10 mouse cellular contexts compared by ENCODE assay signal in the genomic region with DNA sequence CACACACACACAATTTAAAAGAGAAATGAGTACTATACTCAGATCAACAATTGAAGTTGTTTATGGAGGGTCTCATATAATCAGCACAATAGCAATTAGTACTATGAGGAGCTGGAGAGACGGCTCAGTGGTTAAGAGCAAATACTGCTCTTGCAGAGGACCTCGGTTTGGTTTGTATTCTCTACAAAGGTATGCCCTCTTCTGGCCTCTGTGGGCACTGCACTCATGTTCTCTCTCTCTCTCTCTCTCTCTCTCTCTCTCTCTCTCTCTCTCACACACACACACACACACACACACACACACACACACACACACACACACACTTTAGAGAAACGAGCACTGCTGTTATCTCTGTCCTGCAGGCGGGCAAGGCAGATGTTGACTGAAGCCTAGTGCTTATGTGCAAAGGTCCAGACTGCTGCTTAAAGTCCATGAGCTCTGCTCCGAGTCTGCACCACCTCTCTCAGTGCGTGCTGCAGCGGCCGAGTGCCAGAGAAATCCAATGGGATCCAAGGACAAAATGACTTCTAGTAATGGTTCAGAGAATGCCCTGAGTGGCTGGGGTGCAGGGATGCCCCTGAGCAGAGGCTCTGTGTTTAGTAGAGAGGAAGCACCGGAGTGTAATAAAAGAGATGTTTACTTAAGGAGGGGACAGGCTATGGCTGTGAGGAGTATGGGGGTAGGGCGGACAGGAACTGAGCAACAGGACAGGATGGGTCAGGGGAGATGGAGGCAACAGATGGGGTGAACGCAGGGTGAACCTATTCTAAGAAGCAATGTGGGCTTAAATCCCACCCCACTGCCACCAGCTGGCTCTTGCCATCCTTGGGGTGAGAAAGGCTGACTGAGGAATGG.
DNase-seq lines count a peak whose midpoint lies in the region; ATAC-seq lines count a peak whose summit lies in the region.
"Had no signal": no experiment of that assay in that cellular context is flagged by ENCODE, and none has a peak within 500 bp of the region (broad histone marks: within the 10 kb centered on the region; RNA-seq: fewer than 3 reads in every experiment).

No protein-coding gene starts in this region.

- no peaks in the 10 kb centered on the region for H3K27me3 ChIP-seq in kidney, embryonic 14.5 days (ENCODE audit: control insufficient read depth, insufficient read depth, low read length)
- no peaks in the 10 kb centered on the region for H3K27me3 ChIP-seq in kidney, embryonic 16.5 days (ENCODE audit: insufficient read depth, low read length)
- H3K27me3 ChIP-seq: limb, embryonic 12.5 days; neural tube, embryonic 13.5 days had no signal

- no peak overlapping the region for H3K4me2 ChIP-seq in kidney, embryonic 14.5 days (replicated peaks; ENCODE audit: low read depth, low read length)
- no peak overlapping the region for H3K4me2 ChIP-seq in kidney, embryonic 16.5 days (replicated peaks; ENCODE audit: low read depth, low read length)
- H3K4me2 ChIP-seq: limb, embryonic 12.5 days; neural tube, embryonic 13.5 days had no signal

- no peak overlapping the region for H3K4me3 ChIP-seq in kidney, embryonic 14.5 days (ENCODE audit: low read length)
- no peak overlapping the region for H3K4me3 ChIP-seq in kidney, embryonic 16.5 days (ENCODE audit: low read length)
- H3K4me3 ChIP-seq: limb, embryonic 12.5 days; neural tube, embryonic 13.5 days had no signal

- peak; percentile 49 for DNase-seq in kidney, adult 11 months
- DNase-seq in left cerebral cortex, adult 9 months (ENCODE audit: low spot score in 2 of 2) = no peak

- H3K4me1 ChIP-seq in kidney, embryonic 14.5 days (ENCODE audit: control insufficient read depth, insufficient read depth, low read length) = peaks cover 24% of the 10 kb centered on the region
- H3K4me1 ChIP-seq in kidney, embryonic 16.5 days (ENCODE audit: insufficient read depth, low read length) = peaks cover 21% of the 10 kb centered on the region

- no peaks in the 10 kb centered on the region for H3K36me3 ChIP-seq in kidney, embryonic 14.5 days (ENCODE audit: control insufficient read depth, insufficient read depth, low read length)
- H3K36me3 ChIP-seq in kidney, embryonic 16.5 days (ENCODE audit: insufficient read depth, low read length) = no peaks in the 10 kb centered on the region
- H3K36me3 ChIP-seq: limb, embryonic 12.5 days; neural tube, embryonic 13.5 days had no signal

- ATAC-seq in kidney, embryonic 14.5 days (ENCODE audit: low FRiP score, low TSS enrichment) = no peak
- peak; percentile 24; the same call in 1 of the 2 replicates for ATAC-seq in common myeloid progenitor, adult 5-6 weeks (replicated peaks; ENCODE audit: low read depth, poor library complexity, severe bottlenecking)
- ATAC-seq in kidney, embryonic 16.5 days (ENCODE audit: low FRiP score, low TSS enrichment) = peak; percentile 62; the same call in 1 of the 2 replicates
- ATAC-seq in megakaryocyte-erythroid progenitor cell, adult 5-6 weeks (replicated peaks; ENCODE audit: low FRiP score, low TSS enrichment, poor library complexity, severe bottlenecking) = peak; percentile 74; the same call in 1 of the 2 replicates
- no peak for ATAC-seq in inflammation-experienced regulatory T-cells, adult 6 months
- ATAC-seq: hindbrain, embryonic 16.5 days had no signal

- H3K9ac ChIP-seq in kidney, embryonic 14.5 days (ENCODE audit: low read depth, low read length) = no peak overlapping the region
- H3K9ac ChIP-seq in kidney, embryonic 16.5 days (replicated peaks; ENCODE audit: low read length) = no peak overlapping the region
- H3K9ac ChIP-seq: limb, embryonic 12.5 days; neural tube, embryonic 13.5 days had no signal

- H3K9me3 ChIP-seq in kidney, embryonic 14.5 days (ENCODE audit: control insufficient read depth, low read length) = no peaks in the 10 kb centered on the region
- H3K9me3 ChIP-seq in kidney, embryonic 16.5 days (ENCODE audit: low read length) = no peaks in the 10 kb centered on the region
- H3K9me3 ChIP-seq: limb, embryonic 12.5 days; neural tube, embryonic 13.5 days had no signal

- 44% methylated on average over 11 of the region's 11 CpGs for WGBS in kidney, embryonic 14.5 days
- whole genome bisulfite sequencing in kidney, embryonic 16.5 days = 34% methylated on average over 11 of the region's 11 CpGs

- no peak overlapping the region for H3K27ac ChIP-seq in kidney, embryonic 14.5 days (ENCODE audit: low read depth, low read length)
- no peak overlapping the region for H3K27ac ChIP-seq in kidney, embryonic 16.5 days (ENCODE audit: low read length)
- H3K27ac ChIP-seq: limb, embryonic 12.5 days; neural tube, embryonic 13.5 days had no signal

Comparison
In these comparisons a context has a peak if more than half of its experiments do, and no peak if none do; other contexts are left out.
1. ATAC-seq: peak in common myeloid progenitor, adult 5-6 weeks (single experiment), kidney, embryonic 16.5 days (single experiment) and megakaryocyte-erythroid progenitor cell, adult 5-6 weeks (single experiment); none in kidney, embryonic 14.5 days (single experiment) and inflammation-experienced regulatory T-cells, adult 6 months (single experiment).